Mouse (Mus musculus) heart, postnatal 36 days (tissue): ENCODE measurements around the gene Ube2j1. TPM values are rescaled to one million over a fixed set of nuclear protein-coding genes. Genes with fewer than 3 reads are reported as not detected.

Experiments
- DNase-seq, 2 experiments: peaks; one replicate each; pipeline ENCODE4 v3.0.0; 2021 to 2022
- intact Hi-C: fragments of 180-260 bp; cut with DNase I; formaldehyde crosslinking; loops from one replicate; pipeline ENCODE4 v1.15.1; 2025
- total RNA-seq, 2 experiments: library from RNA; stranded (reverse); gene quantifications; 2 replicates each; pipeline ENCODE4 v1.2.3; 2021

Ube2j1 gene
- total RNA-seq, 2 experiments from 2014 or later: 41.6 to 42.5 TPM

DNA sequence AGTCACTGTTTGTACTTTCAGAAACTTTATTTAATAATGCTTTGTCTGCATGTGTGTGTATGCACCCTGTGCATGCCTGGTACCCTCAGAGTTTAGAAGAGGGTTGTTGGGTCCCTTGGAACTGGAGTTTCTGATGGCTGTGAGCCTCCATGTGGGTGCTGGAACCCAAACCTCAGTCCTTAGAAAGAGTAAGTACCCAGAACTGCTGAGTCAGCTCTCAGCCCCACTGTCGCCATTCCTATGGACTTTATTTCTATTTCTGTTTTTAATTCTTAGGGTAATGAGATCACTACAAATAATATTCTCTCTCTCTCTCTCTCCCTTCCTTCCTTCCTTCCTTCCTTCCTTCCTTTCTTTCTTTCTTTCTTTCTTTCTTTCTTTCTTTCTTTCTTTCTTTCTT is 21.1 kb upstream of the Ube2j1 start:
- intact Hi-C loops: loop anchor here (10.0 kb wide), 1 partner anchor 265 kb away; no protein-coding TSS in a partner anchor
- DNase-seq: no peak

- no peak for DNase-seq
- intact Hi-C loops: loop anchor here (10.0 kb wide), 1 partner anchor 268 kb away; no protein-coding TSS in a partner anchor
These were observed 18.7 kb upstream of the Ube2j1 start for GRCm38 (mm10) chr4:33012484-33012883.

GRCm38 (mm10) chr4:33018361-33018999 is 12.7 kb upstream of the Ube2j1 start:
- peak; percentile 85 to 90 for DNase-seq
- intact Hi-C loops: loop anchor here (2.0 to 10.0 kb wide), 5 partner anchors 68 to 432 kb away; partner anchors contain the start of gene Ankrd6

DNA sequence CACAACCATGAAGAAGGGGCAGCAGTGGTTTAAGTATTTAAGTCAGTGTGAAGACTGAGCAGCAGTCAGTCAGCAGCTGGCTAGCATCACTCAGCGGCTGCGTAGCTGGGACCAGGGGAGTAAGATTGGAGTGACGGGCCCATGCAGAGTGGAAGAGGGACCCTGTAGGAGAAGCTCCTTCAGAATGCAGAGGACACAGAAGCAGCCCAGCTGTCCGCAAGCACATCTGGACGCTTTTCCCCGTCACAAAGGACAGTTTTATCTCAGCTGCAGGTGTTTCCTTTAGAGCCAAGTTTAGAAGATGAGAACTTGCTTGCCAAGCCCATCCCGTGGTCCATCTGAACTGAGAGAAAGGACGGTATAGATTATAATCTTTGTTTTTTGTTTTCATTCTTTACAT is 6.8 kb upstream of the Ube2j1 start:
- no peak for DNase-seq
- intact Hi-C loops: no loop called here

DNA sequence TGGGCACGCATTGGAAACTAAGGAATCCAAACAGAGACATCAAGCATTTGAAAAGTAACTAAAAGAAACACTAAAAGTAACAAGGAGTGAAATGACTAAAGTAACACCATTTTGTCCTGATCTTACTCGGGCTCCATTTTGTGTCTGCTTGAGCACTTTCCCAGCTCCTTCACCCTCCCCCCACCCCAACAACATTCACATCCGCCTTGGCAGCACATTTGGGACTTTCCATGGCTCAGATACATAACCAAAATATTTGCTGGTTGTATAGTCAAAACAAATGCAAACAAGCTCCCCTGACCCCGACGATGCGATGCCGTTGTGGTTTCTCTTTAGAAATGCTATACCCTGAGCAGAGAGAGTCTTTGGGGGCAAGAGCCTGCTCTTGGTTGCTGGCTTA is 2.1 kb upstream of the Ube2j1 start:
- DNase-seq: no peak
- intact Hi-C loops: no loop called here

DNA sequence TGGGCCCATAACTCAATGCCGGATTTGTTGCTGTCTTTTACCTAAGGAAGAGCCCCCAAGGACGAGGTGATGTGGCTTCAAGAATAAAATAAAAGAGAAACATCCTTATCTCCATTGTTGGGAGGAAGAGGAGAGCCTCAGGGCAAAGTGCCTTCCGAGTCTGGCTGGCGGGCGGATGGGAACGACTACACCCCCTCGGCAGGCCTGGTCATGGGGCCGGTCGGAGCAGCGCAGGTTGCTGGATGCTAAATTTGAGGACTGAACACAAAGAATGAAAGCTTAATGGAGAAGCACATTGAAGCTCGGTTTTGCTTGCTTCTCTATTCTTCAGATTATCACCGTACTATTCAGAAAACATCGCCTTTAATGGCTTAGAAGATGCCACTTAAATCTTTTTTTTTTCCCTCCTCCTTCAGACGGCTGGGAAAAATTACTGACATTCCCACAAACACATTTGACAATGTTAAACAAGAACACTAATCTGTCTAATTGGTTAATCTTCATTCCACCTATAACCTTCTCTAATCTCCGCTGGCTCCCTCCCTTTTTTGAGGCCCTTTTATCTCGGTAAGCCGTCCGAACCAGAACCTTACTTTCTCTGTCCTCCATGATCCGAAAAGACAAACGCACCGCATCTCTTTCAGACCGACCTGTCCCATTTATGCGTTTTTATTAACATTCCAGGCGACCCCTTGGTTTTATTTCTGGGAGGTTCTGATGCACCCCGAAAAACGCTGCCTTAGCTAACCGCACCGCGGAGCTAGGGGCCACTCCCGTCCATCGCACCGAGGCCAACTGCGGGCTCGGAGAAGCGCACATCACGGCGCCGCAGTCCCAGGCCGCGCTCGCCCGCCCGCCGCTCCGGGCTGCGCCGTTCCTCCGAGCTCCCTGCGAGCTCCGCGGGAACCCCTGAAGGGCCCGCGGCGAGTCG is 687 bp upstream of the Ube2j1 start:
- no peak for DNase-seq
- intact Hi-C loops: loop anchor here (2.0 to 5.0 kb wide), 5 partner anchors 87 to 373 kb away; partner anchors contain the start of genes Lyrm2 and Mdn1

GRCm38 (mm10) chr4:33032045-33032444 is 829 bp downstream of the Ube2j1 start:
- intact Hi-C loops: loop anchor here (5.0 kb wide), 4 partner anchors 85 to 375 kb away; partner anchors contain the start of genes Lyrm2 and Mdn1
- DNase-seq: no peak

- intact Hi-C loops: loop anchor here (5.0 kb wide), 4 partner anchors 84 to 376 kb away; partner anchors contain the start of genes Lyrm2 and Mdn1
These were observed 2.3 kb downstream of the Ube2j1 start for GRCm38 (mm10) chr4:33033515-33033914.

DNA sequence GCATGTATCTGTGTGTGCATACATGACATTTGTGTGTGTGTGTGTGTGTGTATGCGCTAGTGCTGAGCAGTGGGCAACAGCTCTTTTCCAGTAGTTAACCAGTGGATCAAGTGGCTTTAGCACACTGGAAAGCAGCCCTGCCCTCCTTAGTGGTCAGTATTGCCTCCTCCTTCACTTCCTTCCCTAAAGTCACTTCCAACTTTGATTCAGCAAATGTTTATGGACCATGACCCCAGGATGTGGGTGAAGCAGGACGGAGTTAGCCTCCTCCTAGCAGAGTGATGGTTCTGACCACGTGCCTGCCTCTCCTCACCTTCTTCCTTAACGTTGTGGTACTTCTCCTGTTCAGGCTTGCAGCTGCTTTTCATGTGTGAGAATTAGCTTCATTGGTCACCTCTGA is 8.6 kb downstream of the Ube2j1 start:
- intact Hi-C loops: no loop called here

More at GRCm38 (mm10) chr4:33033515-33033914, 2.3 kb downstream of the Ube2j1 start:
- DNase-seq: no peak

GRCm38 (mm10) chr4:33049601-33050000 is 18.4 kb downstream of the Ube2j1 start:
- intact Hi-C loops: loop anchor here (5.0 kb wide), 1 partner anchor 68 kb away; no protein-coding TSS in a partner anchor
- no peak for DNase-seq

More for the DNA sequence above, 8.6 kb downstream of the Ube2j1 start:
- DNase-seq: no peak

GRCm38 (mm10) chr4:33052055-33052454 is 20.8 kb downstream of the Ube2j1 start:
- intact Hi-C loops: no loop called here
- no peak for DNase-seq

- intact Hi-C loops: no loop called here
- no peak for DNase-seq
These were observed 21.4 kb downstream of the Ube2j1 start for GRCm38 (mm10) chr4:33052650-33053049.

GRCm38 (mm10) chr4:33054426-33054825 is 23.2 kb downstream of the Ube2j1 start:
- DNase-seq: no peak
- intact Hi-C loops: loop anchor here (2.0 kb wide), 1 partner anchor 20 kb away; no protein-coding TSS in a partner anchor

DNA sequence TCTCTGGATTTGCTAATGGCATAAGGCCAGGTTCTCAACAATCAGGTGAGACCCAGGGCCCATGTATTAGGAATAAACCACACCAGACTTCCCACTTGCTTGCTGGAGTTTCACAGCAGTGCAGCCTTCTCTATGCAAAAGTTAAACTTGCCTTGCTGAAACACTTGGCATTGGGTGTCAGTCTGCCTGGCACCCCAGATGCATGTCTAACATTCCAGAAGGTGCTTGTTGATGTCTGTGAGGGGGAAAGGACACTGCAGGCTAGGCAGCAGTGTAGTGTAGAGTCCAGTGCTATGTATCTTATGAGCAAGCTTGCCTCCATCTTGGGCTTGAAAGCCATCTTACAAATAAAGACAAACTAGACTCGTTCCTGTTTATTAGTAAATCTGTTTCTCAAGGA is 25.1 kb downstream of the Ube2j1 start:
- intact Hi-C loops: no loop called here
- no peak for DNase-seq

GRCm38 (mm10) chr4:33057890-33058687 is 26.9 kb downstream of the Ube2j1 start:
- peak; percentile 64 to 65 for DNase-seq
- intact Hi-C loops: no loop called here

GRCm38 (mm10) chr4:33061158-33061557 is 29.9 kb downstream of the Ube2j1 start:
- no peak for DNase-seq
- intact Hi-C loops: no loop called here

DNA sequence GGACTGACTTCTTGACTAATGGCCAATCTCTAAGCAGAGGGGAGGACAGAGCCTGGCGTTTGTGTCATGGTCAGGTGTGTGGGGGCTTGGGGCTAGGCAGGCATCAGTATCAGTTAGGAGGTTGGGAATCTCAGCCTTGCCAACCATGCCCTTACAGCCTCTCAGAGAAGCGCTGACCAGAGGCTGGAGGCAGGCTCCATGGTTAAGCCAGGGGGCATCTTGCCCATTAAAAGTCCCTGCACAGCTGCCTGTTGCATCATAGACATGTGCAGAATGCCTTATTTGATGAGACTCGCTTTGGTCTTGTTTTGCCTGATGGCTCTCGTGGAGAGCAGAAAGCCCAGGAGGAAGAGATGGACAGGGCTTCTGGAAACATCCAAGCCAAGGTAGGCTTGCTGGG is 31.8 kb downstream of the Ube2j1 start, which contains the start of gene Gabrr2:
Gabrr2 (plus strand) TSS at position 19 of the 400 bp plus-strand sequence.
- intact Hi-C loops: no loop called here
- DNase-seq: peak in 1 of 2 experiments; percentile 32

- no peak for DNase-seq
- intact Hi-C loops: no loop called here
These were observed 33.8 kb downstream of the Ube2j1 start for GRCm38 (mm10) chr4:33064986-33065385.

GRCm38 (mm10) chr4:33066223-33066960 is 35.2 kb downstream of the Ube2j1 start:
- intact Hi-C loops: no loop called here
- no peak for DNase-seq
